ENCODE assay signal across 13 mouse cellular contexts in the genomic region with DNA sequence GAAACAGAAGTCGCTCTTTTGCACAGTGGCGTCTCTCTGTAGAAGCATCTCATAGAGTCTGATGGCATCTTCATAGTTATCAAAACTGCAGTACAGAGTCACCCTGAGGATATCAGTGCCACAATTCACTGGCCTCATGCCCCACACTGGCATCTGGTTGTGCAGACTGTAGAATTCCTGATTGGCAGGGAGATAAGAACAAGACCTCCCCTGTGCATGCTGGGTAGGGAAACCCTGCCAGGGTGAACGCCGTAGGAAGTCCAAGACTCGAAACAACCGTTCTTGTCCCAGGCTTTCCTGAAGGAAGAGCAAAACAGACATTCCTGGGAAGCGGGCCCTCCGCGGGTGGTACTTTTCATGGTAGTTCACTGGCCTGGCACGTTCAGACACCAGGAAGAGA. TPM values are rescaled to one million over a fixed set of nuclear protein-coding genes. Genes with fewer than 3 reads are reported as not detected.
DNase-seq lines count a peak whose midpoint lies in the region; ATAC-seq and TF ChIP-seq lines count a peak whose summit lies in the region.
"Had no signal": no experiment of that assay in that cellular context is flagged by ENCODE, and none has a peak within 500 bp of the region (broad histone marks: within the 10 kb centered on the region; RNA-seq: fewer than 3 reads in every experiment).

No protein-coding gene starts in this region.

- no peak for ATAC-seq in heart, embryonic 16.5 days (replicated peaks; ENCODE audit: extremely low read depth, insufficient read depth, low FRiP score)

- DNase-seq in heart, adult 8-10 months (ENCODE audit: low spot score): no peak
- no peak for DNase-seq in thymus, adult 2 months
- no peak for DNase-seq in thymus, postnatal 0 days (ENCODE audit: low spot score)
- peak; percentile 37 for DNase-seq in lung, adult 2 months
- DNase-seq in spleen, postnatal 4 days (ENCODE audit: low spot score in 2 of 2): no peak
- DNase-seq in gastrocnemius, postnatal 10 days: no peak
- DNase-seq: left cerebral cortex, postnatal 4 days had no signal

- no peak for TF ChIP-seq CTCF in thymus, adult 2 months (IDR thresholded peaks at IDR 0.05; ENCODE audit: borderline replicate concordance, control insufficient read depth, extremely low read depth, insufficient read depth, low read length, poor library complexity)
- TF ChIP-seq CTCF in lung, adult 2 months (IDR thresholded peaks at IDR 0.05; ENCODE audit: insufficient read depth, low read length): no peak

- H3K9me3 ChIP-seq in heart, embryonic 16.5 days (replicated peaks; ENCODE audit: control insufficient read depth, low read length): no peaks in the 10 kb centered on the region
- H3K9me3 ChIP-seq: G1E; midbrain, embryonic 10.5 days; neural tube, embryonic 12.5 days had no signal

- H3K36me3 ChIP-seq in heart, embryonic 16.5 days (ENCODE audit: control insufficient read depth, insufficient read depth): no peaks in the 10 kb centered on the region
- no peaks in the 10 kb centered on the region for H3K36me3 ChIP-seq in thymus, adult 2 months (ENCODE audit: control insufficient read depth, insufficient read depth, low read length)
- H3K36me3 ChIP-seq: G1E; midbrain, embryonic 10.5 days; neural tube, embryonic 12.5 days had no signal

- no peak for TF ChIP-seq POLR2A in thymus, adult 2 months (IDR thresholded peaks at IDR 0.05; ENCODE audit: control insufficient read depth, extremely low read depth, insufficient read depth, low read length, poor library complexity)
- TF ChIP-seq POLR2A in lung, adult 2 months (IDR thresholded peaks at IDR 0.05; ENCODE audit: borderline replicate concordance, extremely low read depth, low read depth, low read length): no peak

- H3K4me2 ChIP-seq in heart, embryonic 16.5 days (ENCODE audit: low read depth, low read length): peak overlapping the region; percentile 34; the same call in 1 of the 2 replicates
- H3K4me2 ChIP-seq: hindbrain, embryonic 14.5 days; neural tube, embryonic 12.5 days had no signal

- WGBS in heart, embryonic 16.5 days: 76% methylated on average over 10 of the region's 10 CpGs
- WGBS in thymus, adult 2 months: 89% methylated on average over 10 of the region's 10 CpGs
- 47% methylated on average over 10 of the region's 10 CpGs for WGBS in lung, adult 2 months

- H3K4me3 ChIP-seq in heart, embryonic 16.5 days (ENCODE audit: low read length): peak overlapping the region; percentile 39
- peak overlapping the region; percentile 13; the same call in 1 of the 2 replicates for H3K4me3 ChIP-seq in thymus, adult 2 months (ENCODE audit: control insufficient read depth, insufficient read depth, low read length)
- H3K4me3 ChIP-seq in lung, adult 2 months (replicated peaks; ENCODE audit: extremely low read depth, low read depth, low read length): peak overlapping the region; percentile 65
- H3K4me3 ChIP-seq: midbrain, embryonic 10.5 days; neural tube, embryonic 12.5 days had no signal

- H3K4me1 ChIP-seq in heart, embryonic 16.5 days (ENCODE audit: control insufficient read depth, insufficient read depth, low read length): no peaks in the 10 kb centered on the region
- peaks cover 13% of the 10 kb centered on the region for H3K4me1 ChIP-seq in thymus, adult 2 months (replicated peaks; ENCODE audit: control insufficient read depth, insufficient read depth, low read length)
- H3K4me1 ChIP-seq in lung, adult 2 months (ENCODE audit: control insufficient read depth, insufficient read depth, low read length): peaks cover 2% of the 10 kb centered on the region; the same call in 1 of the 2 replicates
- H3K4me1 ChIP-seq: neural tube, embryonic 12.5 days had no signal

- 0 out of 2 replicates have a peak overlapping the region, but pooled peaks have one; percentile 35 for H3K9ac ChIP-seq in heart, embryonic 16.5 days (ENCODE audit: low read length)
- H3K9ac ChIP-seq: hindbrain, embryonic 14.5 days; neural tube, embryonic 12.5 days had no signal

- no peaks in the 10 kb centered on the region for H3K27me3 ChIP-seq in heart, embryonic 16.5 days (ENCODE audit: control insufficient read depth, insufficient read depth, low read length)
- no peaks in the 10 kb centered on the region for H3K27me3 ChIP-seq in thymus, adult 2 months (ENCODE audit: control insufficient read depth, insufficient read depth, low read length)
- H3K27me3 ChIP-seq: neural tube, embryonic 12.5 days had no signal

- peak overlapping the region; percentile 74 for H3K27ac ChIP-seq in heart, embryonic 16.5 days (ENCODE audit: low read length)
- no peak overlapping the region for H3K27ac ChIP-seq in thymus, adult 2 months (ENCODE audit: control insufficient read depth, insufficient read depth, low read length)
- H3K27ac ChIP-seq: hindbrain, embryonic 14.5 days; midbrain, embryonic 10.5 days; neural tube, embryonic 12.5 days had no signal

RNA-seq across cellular contexts. Expression of a gene that starts 5.1 kb away (rescaled TPM):
- polyA plus RNA-seq in heart, embryonic 16.5 days (2015; fragmentation: Nextera tagmentation; extraction: Ambion mirVana): 1.2 and 1.7 TPM in 2 replicates
- total RNA-seq in heart, adult 8-10 months (2022): 1 to 10 TPM in 1 of 4 experiments, under 1 TPM in 3; 0.25 to 2.3 (median 0.72) TPM
- 0.20 and 0.39 TPM in 2 replicates for polyA plus RNA-seq in thymus, adult 2 months (2012; rRNA removed)
- polyA plus RNA-seq in thymus, postnatal 0 days (2015; fragmentation: Nextera tagmentation; extraction: Ambion mirVana): 0.17 and 0.40 TPM in 2 replicates
- polyA plus RNA-seq in lung, adult 2 months (2012; rRNA removed): 2.2 and 3.0 TPM in 2 replicates
- total RNA-seq in gastrocnemius, postnatal 10 days (2021): 1 to 10 TPM; 2.4 to 2.6 TPM
- polyA plus RNA-seq: cortical plate, adult 2 months; G1E had no signal

Comparison
In these comparisons a context has a peak if more than half of its experiments do, and no peak if none do; other contexts are left out.
1. H3K4me3 ChIP-seq: peak in every context shown above with its lines; median percentile 65 in lung, adult 2 months; 39 in heart, embryonic 16.5 days; 13 in thymus, adult 2 months.